Mouse (Mus musculus) liver, embryonic 13.5 days (tissue): ENCODE results near the gene Dio1. TPM values are rescaled to one million over a fixed set of nuclear protein-coding genes. Genes with fewer than 3 reads are reported as not detected.

Source experiments
- ATAC-seq: fragments of 200-750 bp; cut with Nextera tagmentation; 2 replicates; pipeline ENCODE4 v1.8.0; 2017; ENCODE audit warnings: low read depth, mild to moderate bottlenecking, moderate number of reproducible peaks, moderate library complexity
- DNase-seq: peaks from one replicate; pipeline ENCODE4 v3.0.0; 2022
- H3K27ac ChIP-seq: fragments of 300-500 bp; sonication (generic); 2 replicates; pipeline ENCODE4 v1.5.1; 2015; ENCODE audit warnings: moderate library complexity, mild to moderate bottlenecking, inconsistent platforms
- H3K27me3 ChIP-seq: fragments of 300-500 bp; sonication (generic); 2 replicates; pipeline ENCODE4 v1.6.1; 2015; ENCODE audit warnings: mild to moderate bottlenecking, inconsistent platforms
- H3K36me3 ChIP-seq: fragments of 300-500 bp; sonication (generic); 2 replicates; pipeline ENCODE4 v1.6.1; 2015; ENCODE audit warnings: mild to moderate bottlenecking, inconsistent platforms
- H3K4me1 ChIP-seq: fragments of 300-500 bp; sonication (generic); replicated peaks from 2 replicates; pipeline ENCODE4 v1.6.1; 2015; ENCODE audit warnings: inconsistent platforms
- H3K4me2 ChIP-seq: fragments of 300-500 bp; sonication (generic); 2 replicates; pipeline ENCODE4 v1.6.1; 2015; ENCODE audit warnings: inconsistent platforms, mild to moderate bottlenecking, moderate library complexity
- H3K4me3 ChIP-seq: fragments of 300-500 bp; sonication (generic); replicated peaks from 2 replicates; pipeline ENCODE4 v1.5.1; 2015; ENCODE audit warnings: mild to moderate bottlenecking, inconsistent platforms
- H3K9ac ChIP-seq: fragments of 300-500 bp; sonication (generic); 2 replicates; pipeline ENCODE4 v1.6.1; 2015; ENCODE audit warnings: mild to moderate bottlenecking, inconsistent platforms
- H3K9me3 ChIP-seq: fragments of 300-500 bp; sonication (generic); replicated peaks from 2 replicates; pipeline ENCODE4 v1.6.1; 2016; ENCODE audit warnings: inconsistent platforms
- WGBS: fragments of 180-500 bp; shearing (Covaris S2); methylation state at CpG from one replicate; pipeline ENCODE4 v1.1.7; 2015; ENCODE audit not compliant: insufficient replicate concordance; 5-methylcytosine and 5-hydroxymethylcytosine counted together
- polyA plus RNA-seq: library from polyadenylated mRNA; unstranded; fragments of >200 nt; fragmentation: Nextera tagmentation; extraction: Ambion mirVana; gene quantifications from 2 replicates; pipeline ENCODE4 v1.2.1, GENCODE M21; 2015

Dio1 gene
- not detected in 2 replicates for polyA plus RNA-seq

GRCm38 (mm10) chr4:107306966-107307365, at the start of gene Dio1:
Dio1 (minus strand) TSS chr4:107307169.
- Histone ChIP-seq H3K27me3 (peaks cover 29% of the 10 kb centered on the region), H3K27ac (no peak within 1 kb of the TSS), H3K4me3 (no peak within 1 kb of the TSS), H3K9ac (no peak within 1 kb of the TSS), H3K9me3 (no peaks in the 10 kb centered on the region), H3K4me1 (peaks cover 13% of the 10 kb centered on the region), H3K36me3 (no peaks in the 10 kb centered on the region), H3K4me2 (no peak within 1 kb of the TSS)
- ATAC-seq (no peak), DNase-seq (no peak)
- WGBS: 47% methylated on average over 6 of the region's 6 CpGs

DNA sequence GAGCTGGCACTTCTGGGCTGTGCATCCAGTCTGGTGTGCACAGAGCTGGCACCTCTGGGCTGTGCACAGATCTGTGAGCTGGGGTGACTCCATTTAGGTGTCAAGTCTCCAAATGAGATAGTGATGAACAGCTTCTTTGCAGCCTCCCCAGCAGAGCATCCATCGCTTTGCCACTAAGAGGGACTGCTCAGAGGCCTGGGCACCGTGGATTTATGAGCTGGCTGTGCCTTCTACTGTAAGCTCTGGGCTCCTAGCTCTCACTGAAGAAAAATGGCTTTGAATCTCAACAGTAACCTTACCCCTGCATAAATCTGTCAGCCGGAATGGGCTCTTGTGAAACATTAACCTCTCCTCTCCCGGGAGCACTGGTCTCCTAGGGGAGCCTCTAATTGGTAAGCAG, 47.6 kb upstream of the Dio1 start:
- DNase-seq: no peak
- no peak overlapping the region for H3K4me2 ChIP-seq

DNA sequence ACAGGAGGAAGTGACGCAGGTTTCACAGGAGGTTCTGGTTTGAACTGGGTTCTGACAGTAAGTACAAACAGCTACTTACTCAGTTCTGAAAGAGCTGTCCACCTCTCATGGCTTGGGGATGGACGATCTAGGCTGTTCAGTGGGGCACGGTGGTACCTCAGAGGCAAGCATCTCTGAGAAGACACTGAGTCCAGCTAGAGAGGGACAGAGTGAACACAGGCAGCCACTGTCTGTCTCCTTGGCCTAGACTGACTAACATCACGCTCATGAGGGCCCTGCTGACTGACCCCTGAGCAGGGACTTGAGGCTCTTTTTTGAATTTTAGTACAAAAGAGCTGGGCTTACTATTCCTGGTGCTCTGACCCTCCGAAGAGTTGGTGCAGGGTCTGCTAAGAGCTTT, 47.2 kb upstream of the Dio1 start:
- H3K9ac ChIP-seq: no peak overlapping the region
- H3K9me3 ChIP-seq: no peaks in the 10 kb centered on the region
- no peaks in the 10 kb centered on the region for H3K36me3 ChIP-seq
- H3K4me2 ChIP-seq: no peak overlapping the region
- H3K27ac ChIP-seq: no peak overlapping the region
- H3K4me1 ChIP-seq: peaks cover 6% of the 10 kb centered on the region; the same call in 1 of the 2 replicates
- no peak for DNase-seq
- no peak for ATAC-seq
- no peaks in the 10 kb centered on the region for H3K27me3 ChIP-seq
- WGBS: 78% methylated on average over 5 of the region's 5 CpGs
- no peak overlapping the region for H3K4me3 ChIP-seq

More for the DNA sequence above, 47.6 kb upstream of the Dio1 start:
- ATAC-seq: no peak
- H3K9me3 ChIP-seq: no peaks in the 10 kb centered on the region
- H3K36me3 ChIP-seq: no peaks in the 10 kb centered on the region
- no peak overlapping the region for H3K9ac ChIP-seq
- 47% methylated on average over 4 of the region's 4 CpGs for WGBS
- peaks cover 8% of the 10 kb centered on the region; the same call in 1 of the 2 replicates for H3K4me1 ChIP-seq
- no peak overlapping the region for H3K27ac ChIP-seq
- H3K27me3 ChIP-seq: no peaks in the 10 kb centered on the region
- H3K4me3 ChIP-seq: no peak overlapping the region

- Histone ChIP-seq H3K4me1 (peaks cover 9% of the 10 kb centered on the region), H3K4me2 (no peak overlapping the region), H3K36me3 (no peaks in the 10 kb centered on the region), H3K9ac (no peak overlapping the region), H3K27ac (no peak overlapping the region), H3K9me3 (no peaks in the 10 kb centered on the region), H3K27me3 (no peaks in the 10 kb centered on the region), H3K4me3 (no peak overlapping the region)
- ATAC-seq (no peak), DNase-seq (no peak)
- 73% methylated on average over 3 of the region's 3 CpGs for WGBS
These were observed 46.6 kb upstream of the Dio1 start for GRCm38 (mm10) chr4:107353612-107354011.

DNA sequence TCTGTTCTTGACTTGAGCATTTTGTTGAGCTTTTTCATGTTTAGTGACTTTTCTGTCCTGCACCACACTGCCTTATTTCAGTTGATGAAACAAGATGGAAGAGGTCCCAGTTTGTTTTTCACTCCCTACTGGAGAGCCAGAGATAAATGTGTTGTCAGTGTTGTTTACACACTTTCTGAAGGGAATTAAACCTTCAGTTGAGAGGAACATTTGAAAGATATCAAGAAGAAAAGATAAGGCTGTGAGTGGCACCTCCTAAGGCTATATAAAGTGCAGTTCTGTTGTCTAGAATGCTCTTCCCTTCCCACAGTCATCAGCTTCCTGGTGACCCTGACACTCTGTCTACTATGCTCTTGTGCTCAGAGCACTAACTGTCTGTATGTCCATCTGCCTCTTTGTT, 44.4 kb upstream of the Dio1 start:
- Histone ChIP-seq H3K36me3 (no peaks in the 10 kb centered on the region), H3K4me1 (peaks cover 11% of the 10 kb centered on the region), H3K27ac (no peak overlapping the region), H3K4me2 (no peak overlapping the region), H3K9ac (no peak overlapping the region), H3K9me3 (no peaks in the 10 kb centered on the region), H3K27me3 (no peaks in the 10 kb centered on the region), H3K4me3 (no peak overlapping the region)
- DNase-seq: no peak
- 0 out of 2 replicates have a peak, but pooled peaks have one; percentile 13 for ATAC-seq

- ATAC-seq (peak; percentile 10; the same call in 1 of the 2 replicates), DNase-seq (peak; percentile 7)
- no peak overlapping the region for H3K4me2 ChIP-seq
- H3K27ac ChIP-seq: no peak overlapping the region
- H3K4me1 ChIP-seq: peaks cover 11% of the 10 kb centered on the region
- 64% methylated on average over 8 of the region's 8 CpGs for WGBS
- no peaks in the 10 kb centered on the region for H3K27me3 ChIP-seq
- H3K36me3 ChIP-seq: 0 out of 2 replicates have a peak, but pooled peaks cover 5% of the 10 kb centered on the region
- H3K9ac ChIP-seq: no peak overlapping the region
- no peak overlapping the region for H3K4me3 ChIP-seq
- H3K9me3 ChIP-seq: no peaks in the 10 kb centered on the region
These were observed 42.5 kb upstream of the Dio1 start for GRCm38 (mm10) chr4:107349311-107350008.

DNA sequence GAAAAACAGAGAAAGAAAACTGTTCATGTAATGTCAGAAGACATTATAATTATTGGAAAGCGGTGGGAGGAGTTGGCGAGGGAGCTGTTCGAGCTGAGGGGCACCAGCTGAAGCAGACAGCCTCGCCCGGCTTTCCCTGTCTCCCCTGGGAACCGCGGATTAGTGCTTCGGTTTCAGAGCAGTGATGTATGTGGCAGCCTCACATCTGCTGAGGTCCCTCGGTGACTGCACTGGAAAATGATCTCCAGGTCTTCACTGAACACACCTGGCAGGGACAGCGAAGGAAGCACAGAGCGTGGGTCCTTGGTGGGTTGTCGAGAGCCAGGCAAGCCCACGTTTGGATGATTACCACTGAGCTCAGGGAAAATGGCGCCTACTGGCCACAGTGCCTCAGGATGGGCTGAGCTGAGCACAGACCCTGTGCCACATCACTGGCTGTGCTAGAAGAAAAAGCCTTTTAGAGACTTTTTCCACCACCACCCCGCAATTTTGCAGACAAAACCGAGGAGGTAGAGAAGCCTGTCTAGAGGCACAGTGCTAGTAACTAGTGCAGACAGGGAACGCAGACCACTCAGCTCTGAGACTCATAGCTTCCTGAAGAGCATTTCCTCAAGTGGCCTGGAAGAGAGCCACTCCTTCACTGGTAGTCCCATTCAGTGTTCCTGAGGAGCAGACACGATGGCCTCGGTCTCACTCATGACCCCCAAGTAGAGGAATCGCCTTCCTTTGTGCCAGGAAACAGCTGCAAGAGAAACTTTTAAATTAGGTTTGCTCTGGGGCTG, 41.8 kb upstream of the Dio1 start:
- 69% methylated on average over 20 of the region's 20 CpGs for WGBS
- ATAC-seq (peak; percentile 26; the same call in 1 of the 2 replicates), DNase-seq (no peak)
- H3K4me2 ChIP-seq: no peak overlapping the region
- no peaks in the 10 kb centered on the region for H3K9me3 ChIP-seq
- H3K36me3 ChIP-seq: 0 out of 2 replicates have a peak, but pooled peaks cover 5% of the 10 kb centered on the region
- H3K4me1 ChIP-seq: peaks cover 11% of the 10 kb centered on the region
- no peaks in the 10 kb centered on the region for H3K27me3 ChIP-seq
- H3K9ac ChIP-seq: no peak overlapping the region
- no peak overlapping the region for H3K4me3 ChIP-seq
- H3K27ac ChIP-seq: no peak overlapping the region

DNA sequence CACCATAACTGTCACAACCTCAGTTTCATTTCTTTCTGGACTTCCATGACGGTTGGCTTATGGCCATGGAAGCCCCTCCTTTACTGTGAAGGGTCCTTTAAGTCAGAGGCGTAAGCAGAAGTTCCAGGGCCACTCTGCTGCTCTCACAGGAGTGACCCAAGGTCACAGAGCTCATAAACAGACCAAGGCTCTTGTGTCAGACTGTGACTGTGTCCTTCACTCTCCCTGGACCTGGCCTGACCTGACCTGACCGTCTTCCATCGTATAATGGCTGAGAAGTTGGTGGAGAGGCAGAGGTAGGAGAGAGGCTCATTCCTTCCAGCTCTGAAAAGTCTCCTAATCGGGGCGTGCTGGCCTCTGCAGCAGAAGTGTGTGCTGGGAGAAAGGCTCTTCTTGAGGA, 40.3 kb upstream of the Dio1 start:
- H3K9me3 ChIP-seq: no peaks in the 10 kb centered on the region
- no peak for DNase-seq
- peaks cover 11% of the 10 kb centered on the region for H3K4me1 ChIP-seq
- H3K27ac ChIP-seq: no peak overlapping the region
- ATAC-seq: no peak
- H3K27me3 ChIP-seq: no peaks in the 10 kb centered on the region
- H3K9ac ChIP-seq: no peak overlapping the region
- 0 out of 2 replicates have a peak, but pooled peaks cover 5% of the 10 kb centered on the region for H3K36me3 ChIP-seq
- H3K4me3 ChIP-seq: no peak overlapping the region
- WGBS: 65% methylated on average over 6 of the region's 6 CpGs
- H3K4me2 ChIP-seq: no peak overlapping the region

DNA sequence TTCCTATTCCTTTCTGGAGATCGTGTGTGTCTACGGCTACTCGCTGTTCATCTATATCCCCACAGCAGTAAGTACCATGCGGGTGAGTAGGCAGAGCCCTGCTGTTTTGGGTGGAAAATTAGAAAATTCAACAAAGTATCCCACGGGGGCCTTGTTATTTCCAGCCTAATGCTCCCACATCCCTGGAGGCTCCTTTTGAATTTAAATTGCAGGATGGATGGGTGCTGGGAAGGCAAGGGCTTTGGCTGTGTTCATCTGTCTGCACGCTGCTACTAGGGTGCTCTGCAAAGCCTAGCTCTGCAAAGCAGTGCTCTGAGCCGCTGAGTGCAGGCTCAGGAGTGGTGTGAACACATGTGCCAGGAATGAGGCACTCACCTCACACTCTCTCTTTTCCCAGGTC, 37.6 kb upstream of the Dio1 start:
- Histone ChIP-seq H3K9me3 (no peaks in the 10 kb centered on the region), H3K27me3 (no peaks in the 10 kb centered on the region), H3K4me1 (peaks cover 7% of the 10 kb centered on the region), H3K4me3 (no peak overlapping the region), H3K4me2 (no peak overlapping the region), H3K36me3 (0 out of 2 replicates have a peak, but pooled peaks cover 5% of the 10 kb centered on the region), H3K27ac (no peak overlapping the region), H3K9ac (no peak overlapping the region)
- DNase-seq (no peak), ATAC-seq (no peak)
- 85% methylated on average over 7 of the region's 7 CpGs for WGBS

GRCm38 (mm10) chr4:107341354-107341753, 34.4 kb upstream of the Dio1 start:
- Histone ChIP-seq H3K9me3 (no peaks in the 10 kb centered on the region), H3K4me3 (no peak overlapping the region), H3K27me3 (no peaks in the 10 kb centered on the region), H3K27ac (no peak overlapping the region), H3K4me2 (no peak overlapping the region), H3K36me3 (0 out of 2 replicates have a peak, but pooled peaks cover 5% of the 10 kb centered on the region), H3K4me1 (no peaks in the 10 kb centered on the region), H3K9ac (no peak overlapping the region)
- no peak for DNase-seq
- 81% methylated on average over 5 of the region's 5 CpGs for WGBS
- ATAC-seq: no peak

DNA sequence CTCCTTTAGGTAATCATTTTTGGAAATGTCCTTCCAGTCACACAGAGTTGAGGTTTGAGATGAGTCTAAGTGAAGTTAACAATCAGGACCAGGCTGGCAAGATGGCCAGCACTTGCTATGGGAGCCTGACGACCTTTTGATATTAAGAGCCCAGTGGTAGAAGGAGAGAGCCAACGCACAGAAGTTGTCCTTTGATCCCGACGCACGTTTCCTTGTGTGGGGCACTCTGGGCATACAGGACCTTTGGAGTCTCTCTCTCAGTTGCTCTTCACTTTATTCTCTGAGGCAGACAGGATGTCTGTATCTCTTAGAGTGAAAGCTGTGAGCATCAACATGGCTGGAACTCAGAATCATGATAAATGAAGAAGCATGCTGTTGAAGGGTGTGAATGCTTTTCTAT, 30.5 kb upstream of the Dio1 start:
- Histone ChIP-seq H3K4me1 (no peaks in the 10 kb centered on the region), H3K27me3 (no peaks in the 10 kb centered on the region), H3K9ac (no peak overlapping the region), H3K36me3 (no peaks in the 10 kb centered on the region), H3K27ac (no peak overlapping the region), H3K4me2 (no peak overlapping the region), H3K4me3 (no peak overlapping the region), H3K9me3 (no peaks in the 10 kb centered on the region)
- WGBS: 71% methylated on average over 5 of the region's 5 CpGs
- no peak for ATAC-seq
- no peak for DNase-seq
